Mouse (Mus musculus) liver, embryonic 13.5 days (tissue): Measurements from ENCODE around the gene Gm10306. TPM values are rescaled to one million over a fixed set of nuclear protein-coding genes. Genes with fewer than 3 reads are reported as not detected.
A peak's percentile ranks its signal among the peaks of the same experiment; 100 is the strongest.

Experiments used
- ATAC-seq: fragments of 200-750 bp; cut with Nextera tagmentation; 2 replicates; pipeline ENCODE4 v1.8.0; 2017; ENCODE audit warnings: low read depth, mild to moderate bottlenecking, moderate number of reproducible peaks, moderate library complexity
- DNase-seq: peaks from one replicate; pipeline ENCODE4 v3.0.0; 2022
- H3K27ac ChIP-seq: fragments of 300-500 bp; sonication (generic); 2 replicates; pipeline ENCODE4 v1.5.1; 2015; ENCODE audit warnings: moderate library complexity, mild to moderate bottlenecking, inconsistent platforms
- H3K27me3 ChIP-seq: fragments of 300-500 bp; sonication (generic); 2 replicates; pipeline ENCODE4 v1.6.1; 2015; ENCODE audit warnings: mild to moderate bottlenecking, inconsistent platforms
- H3K36me3 ChIP-seq: fragments of 300-500 bp; sonication (generic); 2 replicates; pipeline ENCODE4 v1.6.1; 2015; ENCODE audit warnings: mild to moderate bottlenecking, inconsistent platforms
- H3K4me1 ChIP-seq: fragments of 300-500 bp; sonication (generic); replicated peaks from 2 replicates; pipeline ENCODE4 v1.6.1; 2015; ENCODE audit warnings: inconsistent platforms
- H3K4me2 ChIP-seq: fragments of 300-500 bp; sonication (generic); 2 replicates; pipeline ENCODE4 v1.6.1; 2015; ENCODE audit warnings: inconsistent platforms, mild to moderate bottlenecking, moderate library complexity
- H3K4me3 ChIP-seq: fragments of 300-500 bp; sonication (generic); replicated peaks from 2 replicates; pipeline ENCODE4 v1.5.1; 2015; ENCODE audit warnings: mild to moderate bottlenecking, inconsistent platforms
- H3K9ac ChIP-seq: fragments of 300-500 bp; sonication (generic); 2 replicates; pipeline ENCODE4 v1.6.1; 2015; ENCODE audit warnings: mild to moderate bottlenecking, inconsistent platforms
- H3K9me3 ChIP-seq: fragments of 300-500 bp; sonication (generic); replicated peaks from 2 replicates; pipeline ENCODE4 v1.6.1; 2016; ENCODE audit warnings: inconsistent platforms
- WGBS: fragments of 180-500 bp; shearing (Covaris S2); methylation state at CpG from one replicate; pipeline ENCODE4 v1.1.7; 2015; ENCODE audit not compliant: insufficient replicate concordance; 5-methylcytosine and 5-hydroxymethylcytosine counted together
- polyA plus RNA-seq: library from polyadenylated mRNA; unstranded; fragments of >200 nt; fragmentation: Nextera tagmentation; extraction: Ambion mirVana; gene quantifications from 2 replicates; pipeline ENCODE4 v1.2.1, GENCODE M21; 2015

The Gm10306 gene
- polyA plus RNA-seq, 1 experiment from 2014 or later, result 0.21 TPM

GRCm38 (mm10) chr4:94561954-94562648 lies 5.8 kb downstream of the Gm10306 start:
- H3K27me3 ChIP-seq, result no peaks in the 10 kb centered on the region
- DNase-seq, result no peak
- H3K27ac ChIP-seq, result no peak overlapping the region
- H3K9ac ChIP-seq, result no peak overlapping the region
- H3K4me2 ChIP-seq, result no peak overlapping the region
- WGBS, result 59% methylated on average over 7 of the region's 7 CpGs
- no peaks in the 10 kb centered on the region for H3K9me3 ChIP-seq
- H3K36me3 ChIP-seq, result no peaks in the 10 kb centered on the region
- H3K4me3 ChIP-seq, result no peak overlapping the region
- ATAC-seq, result no peak
- H3K4me1 ChIP-seq, result peaks cover 11% of the 10 kb centered on the region

DNA sequence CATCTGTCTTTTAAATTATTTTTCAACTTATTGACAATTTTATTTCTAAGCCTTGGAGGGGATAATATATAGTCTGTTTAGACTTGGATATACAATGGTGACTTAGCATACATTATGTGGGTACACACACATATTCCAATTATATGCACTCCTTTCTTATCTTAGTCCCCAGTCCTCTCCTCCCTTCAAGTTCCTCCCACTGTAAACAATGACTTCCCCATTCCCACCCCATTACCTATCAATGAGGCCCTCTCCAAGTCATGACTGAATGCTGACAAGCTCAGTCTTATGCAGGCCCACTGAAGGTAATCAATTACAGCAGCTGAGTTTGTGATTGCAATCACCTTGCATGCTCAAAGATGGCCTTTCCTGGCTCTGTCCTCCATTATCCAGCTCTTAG lies 8.0 kb downstream of the Gm10306 start:
- peak; percentile 73 for ATAC-seq
- Histone ChIP-seq H3K9me3 (no peaks in the 10 kb centered on the region), H3K4me3 (no peak overlapping the region)

GRCm38 (mm10) chr4:94572677-94573076 lies 16.3 kb downstream of the Gm10306 start:
- peaks cover 39% of the 10 kb centered on the region for H3K36me3 ChIP-seq
- ATAC-seq, result no peak
- H3K4me2 ChIP-seq, result no peak overlapping the region
- no peaks in the 10 kb centered on the region for H3K27me3 ChIP-seq
- WGBS, result 80% methylated on average over 4 of the region's 4 CpGs
- H3K4me1 ChIP-seq, result no peaks in the 10 kb centered on the region
- no peak for DNase-seq
- H3K9me3 ChIP-seq, result no peaks in the 10 kb centered on the region
- no peak overlapping the region for H3K4me3 ChIP-seq
- H3K27ac ChIP-seq, result no peak overlapping the region
- H3K9ac ChIP-seq, result no peak overlapping the region

More for the DNA sequence above, 8.0 kb downstream of the Gm10306 start:
- H3K4me1 ChIP-seq, result peaks cover 8% of the 10 kb centered on the region
- no peak overlapping the region for H3K4me2 ChIP-seq
- no peak overlapping the region for H3K27ac ChIP-seq
- DNase-seq, result no peak
- H3K9ac ChIP-seq, result no peak overlapping the region
- peaks cover 7% of the 10 kb centered on the region; the same call in 1 of the 2 replicates for H3K36me3 ChIP-seq
- H3K27me3 ChIP-seq, result no peaks in the 10 kb centered on the region

DNA sequence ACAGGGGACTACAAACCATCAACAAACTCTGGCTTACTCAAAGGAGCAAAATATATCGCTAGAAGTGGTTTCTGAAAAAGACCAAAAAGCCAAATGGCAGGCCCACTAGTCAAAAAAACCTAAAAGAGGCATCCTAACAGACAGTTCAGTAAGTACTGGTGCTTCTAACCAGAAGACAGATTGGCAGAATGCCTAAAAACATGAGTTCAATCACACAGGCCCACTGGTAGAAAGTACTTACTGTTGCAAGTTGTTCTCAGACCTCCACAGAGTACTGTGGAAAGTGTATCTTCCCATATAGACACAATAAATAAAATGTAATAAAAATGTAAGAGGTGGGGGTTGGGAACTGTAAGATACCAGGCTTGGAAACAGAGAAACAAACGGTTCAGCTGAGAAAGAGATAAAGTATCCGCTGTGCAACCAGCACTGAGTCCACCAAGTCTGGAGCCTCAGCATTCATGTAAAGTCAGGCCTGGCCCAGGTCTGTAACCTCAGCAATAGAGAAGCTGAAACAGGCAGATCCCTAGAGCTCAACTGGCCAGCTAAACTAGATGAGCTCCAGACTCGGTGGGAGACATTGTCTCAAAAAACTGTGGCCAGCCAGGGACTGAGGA lies 35.5 kb downstream of the Gm10306 start:
- no peak overlapping the region for H3K27ac ChIP-seq
- 0 out of 2 replicates have a peak, but pooled peaks cover 5% of the 10 kb centered on the region for H3K36me3 ChIP-seq
- 40% methylated on average over 4 of the region's 4 CpGs for WGBS
- no peaks in the 10 kb centered on the region for H3K27me3 ChIP-seq
- ATAC-seq, result no peak
- no peak overlapping the region for H3K4me2 ChIP-seq
- DNase-seq, result no peak
- H3K9ac ChIP-seq, result no peak overlapping the region; the same call in 1 of the 2 replicates
- H3K4me1 ChIP-seq, result peaks cover 26% of the 10 kb centered on the region
- no peaks in the 10 kb centered on the region for H3K9me3 ChIP-seq
- no peak overlapping the region for H3K4me3 ChIP-seq

DNA sequence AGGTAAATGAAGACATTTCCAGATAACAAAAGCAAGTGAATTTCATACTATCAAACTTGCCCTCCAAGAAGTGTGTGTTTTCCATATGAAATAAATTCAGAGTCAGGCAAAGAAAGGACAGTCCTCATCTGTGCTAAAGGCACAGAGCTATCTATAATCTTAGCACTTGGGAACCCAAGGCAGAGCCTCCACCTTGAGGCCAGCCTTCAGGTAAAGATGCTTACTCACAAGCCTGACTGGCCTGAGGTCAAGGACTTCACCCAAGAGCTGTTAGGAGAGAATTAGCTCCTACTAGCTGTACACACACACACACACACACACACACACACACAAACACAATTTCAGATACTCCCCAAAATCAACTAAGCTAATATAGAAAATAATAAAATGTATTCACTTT lies 36.4 kb downstream of the Gm10306 start:
- DNase-seq (no peak), ATAC-seq (no peak)
- no peak overlapping the region for H3K27ac ChIP-seq
- no peak overlapping the region for H3K4me2 ChIP-seq
- no peak overlapping the region for H3K4me3 ChIP-seq
- peaks cover 26% of the 10 kb centered on the region for H3K4me1 ChIP-seq
- H3K27me3 ChIP-seq, result no peaks in the 10 kb centered on the region
- H3K36me3 ChIP-seq, result 0 out of 2 replicates have a peak, but pooled peaks cover 5% of the 10 kb centered on the region
- H3K9ac ChIP-seq, result no peak overlapping the region
- H3K9me3 ChIP-seq, result no peaks in the 10 kb centered on the region

- Histone ChIP-seq H3K27ac (no peak overlapping the region), H3K36me3 (no peaks in the 10 kb centered on the region), H3K9ac (0 out of 2 replicates have a peak overlapping the region, but pooled peaks have one; percentile 93), H3K27me3 (no peaks in the 10 kb centered on the region), H3K4me3 (peak overlapping the region; percentile 99), H3K4me2 (peak overlapping the region; percentile 85), H3K4me1 (peaks cover 32% of the 10 kb centered on the region), H3K9me3 (no peaks in the 10 kb centered on the region)
- 75% methylated on average over 4 of the region's 4 CpGs for WGBS
- DNase-seq (no peak), ATAC-seq (no peak)
Measured at GRCm38 (mm10) chr4:94601395-94601794, 45.0 kb downstream of the Gm10306 start.

- DNase-seq (no peak), ATAC-seq (peak; percentile 75)
- H3K4me1 ChIP-seq, result peaks cover 32% of the 10 kb centered on the region
- WGBS, result 0% methylated on average over 33 of the region's 33 CpGs
- H3K4me3 ChIP-seq, result peak overlapping the region; percentile 99
- H3K36me3 ChIP-seq, result no peaks in the 10 kb centered on the region
- H3K27me3 ChIP-seq, result no peaks in the 10 kb centered on the region
- H3K27ac ChIP-seq, result peak overlapping the region; percentile 84
- H3K9ac ChIP-seq, result peak overlapping the region; percentile 93
- H3K4me2 ChIP-seq, result peak overlapping the region; percentile 85
- H3K9me3 ChIP-seq, result no peaks in the 10 kb centered on the region
Measured at GRCm38 (mm10) chr4:94602496-94603030, 46.2 kb downstream of the Gm10306 start.

DNA sequence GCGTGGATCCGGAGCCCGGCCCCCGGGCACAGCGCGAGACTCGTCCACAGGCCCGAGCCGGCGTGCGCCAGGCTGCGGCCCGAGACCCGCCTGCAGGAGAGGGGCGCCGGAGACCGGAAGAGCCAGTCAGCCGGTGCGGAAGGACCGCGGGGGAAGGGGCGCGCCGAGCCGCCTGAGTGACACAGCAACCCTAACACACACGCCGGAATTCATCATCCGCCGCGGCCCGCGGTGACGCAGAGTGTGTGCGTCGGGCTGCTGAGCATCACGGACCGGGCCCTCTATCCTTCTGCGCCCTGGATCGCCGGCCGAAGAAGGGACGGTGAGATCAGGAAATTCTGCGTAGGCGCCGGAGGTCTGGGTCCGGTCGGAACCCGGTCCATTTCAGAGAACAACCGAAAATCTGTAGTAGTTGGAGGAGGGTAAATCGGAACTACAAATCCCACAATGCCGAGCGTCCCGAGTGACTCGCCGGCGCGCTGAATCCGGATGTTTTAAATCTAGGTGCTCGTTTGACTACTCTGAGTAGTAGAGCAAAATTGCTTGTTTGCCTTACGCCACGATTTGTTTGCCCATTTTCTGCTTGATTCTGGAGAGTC lies 46.8 kb downstream of the Gm10306 start, which contains the start of gene Plaa:
TSS of gene Plaa (minus strand) at position 214 of the 599 bp plus-strand sequence.
- no peaks in the 10 kb centered on the region for H3K36me3 ChIP-seq
- under 1% methylated on average over 60 of the region's 61 CpGs for WGBS
- no peaks in the 10 kb centered on the region for H3K27me3 ChIP-seq
- peak within 1 kb of the TSS; percentile 85 for H3K4me2 ChIP-seq
- H3K9ac ChIP-seq, result peak within 1 kb of the TSS; percentile 93
- ATAC-seq (peak; percentile 98), DNase-seq (peak; percentile 82)
- peak within 1 kb of the TSS; percentile 84 for H3K27ac ChIP-seq
- no peaks in the 10 kb centered on the region for H3K9me3 ChIP-seq
- peak within 1 kb of the TSS; percentile 99 for H3K4me3 ChIP-seq
- H3K4me1 ChIP-seq, result peaks cover 32% of the 10 kb centered on the region

GRCm38 (mm10) chr4:94604452-94605019 lies 48.2 kb downstream of the Gm10306 start:
- WGBS, result 55% methylated on average over 2 of the region's 2 CpGs
- Histone ChIP-seq H3K27me3 (no peaks in the 10 kb centered on the region), H3K4me1 (peaks cover 32% of the 10 kb centered on the region), H3K9me3 (no peaks in the 10 kb centered on the region), H3K9ac (peak overlapping the region; percentile 93; the same call in 1 of the 2 replicates), H3K27ac (no peak overlapping the region), H3K4me2 (peak overlapping the region; percentile 85), H3K36me3 (no peaks in the 10 kb centered on the region), H3K4me3 (peak overlapping the region; percentile 99; the same call in 1 of the 2 replicates)
- ATAC-seq, result no peak
- DNase-seq, result no peak

DNA sequence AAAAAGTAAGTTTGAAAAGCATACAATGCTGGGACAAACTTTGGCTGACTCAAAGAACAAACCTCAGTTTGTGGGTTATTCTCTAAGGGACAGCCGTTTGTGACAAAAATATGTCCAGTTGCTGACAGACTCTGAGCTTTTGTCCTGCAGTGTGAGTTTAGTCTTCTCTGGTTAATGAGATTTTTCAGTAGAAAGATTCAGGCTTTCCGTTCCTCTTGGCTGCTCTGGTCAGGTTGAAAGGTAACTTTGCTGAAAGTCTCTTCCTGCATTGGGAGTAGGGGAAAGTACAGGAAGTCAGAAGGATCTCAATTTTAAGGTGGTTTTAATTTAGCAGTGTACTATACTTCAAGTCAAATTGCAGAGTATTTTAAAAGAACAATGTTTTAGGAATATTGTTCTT lies 49.2 kb downstream of the Gm10306 start:
- H3K9me3 ChIP-seq, result no peaks in the 10 kb centered on the region
- 72% methylated on average over 2 of the region's 2 CpGs for WGBS
- no peak overlapping the region for H3K27ac ChIP-seq
- H3K4me2 ChIP-seq, result no peak overlapping the region
- H3K36me3 ChIP-seq, result no peaks in the 10 kb centered on the region
- no peaks in the 10 kb centered on the region for H3K27me3 ChIP-seq
- ATAC-seq (no peak), DNase-seq (no peak)
- H3K9ac ChIP-seq, result no peak overlapping the region
- H3K4me1 ChIP-seq, result peaks cover 33% of the 10 kb centered on the region
- H3K4me3 ChIP-seq, result no peak overlapping the region
